Mouse (Mus musculus) heart, adult 2 months (tissue): ENCODE results near the gene Wdr5.

Source experiments
- CTCF ChIP-seq: fragments of 200-600 bp; IDR thresholded peaks from 2 replicates; pipeline ENCODE4 v1.8.1; 2022; ENCODE audit warnings: antibody characterized with exemption, mild to moderate bottlenecking, moderate library complexity
- EP300 ChIP-seq: fragments of 200-500 bp; IDR thresholded peaks from 2 replicates; pipeline ENCODE4 v1.6.1; 2011; ENCODE audit warnings: low read depth, low read length, control low read depth; ENCODE audit not compliant: insufficient read depth
- POLR2A ChIP-seq: fragments of 200-500 bp; IDR thresholded peaks from 2 replicates; pipeline ENCODE4 v1.6.1; 2011; ENCODE audit warnings: mild to moderate bottlenecking, low read depth, low read length, control low read depth; ENCODE audit not compliant: insufficient read depth

GRCm38 (mm10) chr2:27576416-27576815, 61.5 kb downstream of the Wdr5 start:
- TF ChIP-seq POLR2A, result no peak
- no peak for TF ChIP-seq CTCF
- no peak for TF ChIP-seq EP300
